In the genomic region with DNA sequence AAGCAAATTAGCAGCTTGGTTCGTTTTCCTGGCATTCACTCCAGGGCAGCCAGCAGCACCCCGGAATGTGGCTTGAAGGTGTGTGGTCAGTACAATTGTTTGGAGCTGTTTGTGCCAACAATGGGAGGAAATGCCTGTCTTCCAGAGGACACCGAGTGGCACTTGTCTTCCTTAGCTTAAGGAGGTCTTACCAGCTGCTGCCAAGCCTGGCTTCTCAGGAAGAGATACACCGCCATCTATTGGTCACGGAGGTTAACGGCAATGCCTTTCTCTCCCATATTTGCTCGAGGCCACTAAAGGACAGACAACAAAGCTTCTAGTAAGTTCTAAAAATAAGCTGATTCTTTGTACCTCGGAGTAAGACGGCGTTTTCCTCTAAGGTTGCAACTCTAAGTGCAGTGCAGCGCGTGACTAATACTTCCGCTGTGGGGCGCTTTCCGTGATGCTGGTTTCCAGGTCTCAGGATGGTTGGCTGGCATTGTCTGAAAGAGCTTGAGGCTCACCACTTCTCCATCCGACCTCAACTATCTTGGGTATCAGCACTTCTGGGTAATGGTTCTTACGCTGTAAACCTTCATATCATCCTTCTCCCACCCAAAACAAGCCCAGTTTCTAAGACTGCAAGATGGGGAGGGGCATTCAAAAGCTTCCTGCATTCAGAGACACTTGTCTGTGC, we compare ENCODE assay signal across 8 mouse cellular contexts.
A peak's percentile ranks its signal among the peaks of the same experiment; 100 is the strongest.
DNase-seq lines count a peak whose midpoint lies in the region; ATAC-seq and TF ChIP-seq lines count a peak whose summit lies in the region.

No protein-coding gene starts in this region.

- no peak for TF ChIP-seq POLR2A in bone marrow, adult 2 months (IDR thresholded peaks at IDR 0.05; ENCODE audit: borderline replicate concordance, control insufficient read depth, low read depth, low read length)
- TF ChIP-seq POLR2A in embryonic fibroblast, embryonic 13.5 days (IDR thresholded peaks at IDR 0.05; ENCODE audit: low read depth, low read length), result no peak
- TF ChIP-seq POLR2A in liver, adult 2 months (IDR thresholded peaks at IDR 0.05; ENCODE audit: extremely low read depth, insufficient read depth, low read length), result no peak
- no peak for TF ChIP-seq POLR2A in myocyte (IDR thresholded peaks at IDR 0.05; ENCODE audit: insufficient read length, low read depth)

- peak; percentile 86 for DNase-seq in 3T3-L1 (ENCODE audit: low read depth, low spot score)
- DNase-seq in kidney, postnatal 0 days (ENCODE audit: low spot score), result peak; percentile 95
- DNase-seq in liver, adult 2 months (ENCODE audit: extremely low read depth, low read depth, low spot score), result peak; percentile 39
- peak; percentile 58 to 73 for DNase-seq in spleen, postnatal 4 days (ENCODE audit: low spot score in 2 of 2)

- no peaks in the 10 kb centered on the region for H3K79me2 ChIP-seq in liver, adult 2 months (ENCODE audit: control insufficient read depth, insufficient read depth, low read length)
- no peaks in the 10 kb centered on the region for H3K79me2 ChIP-seq in myocyte (ENCODE audit: control insufficient read depth, insufficient read depth)

- H3K27ac ChIP-seq in bone marrow, adult 2 months (ENCODE audit: control insufficient read depth, insufficient read depth, low read depth, low read length, poor library complexity), result no peak overlapping the region
- H3K27ac ChIP-seq in embryonic fibroblast, embryonic 13.5 days (ENCODE audit: insufficient read depth, low read length), result no peak overlapping the region
- H3K27ac ChIP-seq in heart, embryonic 12.5 days (ENCODE audit: poor library complexity, severe bottlenecking), result no peak overlapping the region
- no peak overlapping the region for H3K27ac ChIP-seq in kidney, postnatal 0 days
- no peak overlapping the region for H3K27ac ChIP-seq in liver, adult 2 months (replicated peaks; ENCODE audit: insufficient read depth, low read depth, low read length)

- under 1% methylated on average over 17 of the region's 17 CpGs for WGBS in bone marrow, adult 2 months
- 5% methylated on average over 16 of the region's 17 CpGs for WGBS in heart, embryonic 12.5 days
- WGBS in kidney, postnatal 0 days, result 5% methylated on average over 17 of the region's 17 CpGs
- 5% methylated on average over 17 of the region's 17 CpGs for WGBS in liver, adult 2 months

- peak; percentile 68 for TF ChIP-seq CTCF in bone marrow, adult 2 months (IDR thresholded peaks at IDR 0.05; ENCODE audit: control insufficient read depth, insufficient read depth, low read length)
- TF ChIP-seq CTCF in embryonic fibroblast, embryonic 13.5 days (IDR thresholded peaks at IDR 0.05; ENCODE audit: borderline replicate concordance, insufficient read depth, low read length), result peak; percentile 79; the same call in 1 of the 2 replicates
- peak; percentile 94 for TF ChIP-seq CTCF in kidney, postnatal 0 days (IDR thresholded peaks at IDR 0.05; ENCODE audit: low read depth)
- peak; percentile 61 for TF ChIP-seq CTCF in liver, adult 2 months (IDR thresholded peaks at IDR 0.05; ENCODE audit: low read depth, low read length)

- peak; percentile 51; the same call in 1 of the 2 replicates for ATAC-seq in heart, embryonic 12.5 days (ENCODE audit: insufficient number of reproducible peaks, low FRiP score)
- peak; percentile 73 for ATAC-seq in kidney, postnatal 0 days (replicated peaks; ENCODE audit: low FRiP score, low read depth)

- peak overlapping the region; percentile 57; the same call in 1 of the 2 replicates for H3K9ac ChIP-seq in heart, embryonic 12.5 days
- no peak overlapping the region for H3K9ac ChIP-seq in kidney, postnatal 0 days (ENCODE audit: low read depth, low read length)
- H3K9ac ChIP-seq in liver, adult 2 months (ENCODE audit: low read depth, low read length), result no peak overlapping the region

- peaks cover 41% of the 10 kb centered on the region for H3K27me3 ChIP-seq in heart, embryonic 12.5 days (replicated peaks)
- peaks cover 5% of the 10 kb centered on the region; the same call in 1 of the 2 replicates for H3K27me3 ChIP-seq in kidney, postnatal 0 days (ENCODE audit: insufficient read depth, low read length)
- 0 out of 2 replicates have a peak, but pooled peaks cover 2% of the 10 kb centered on the region for H3K27me3 ChIP-seq in liver, adult 2 months (ENCODE audit: control insufficient read depth, insufficient read depth, low read length)
- H3K27me3 ChIP-seq in myocyte (ENCODE audit: control insufficient read depth, insufficient read depth, insufficient read length), result peaks cover 4% of the 10 kb centered on the region

- H3K4me3 ChIP-seq in bone marrow, adult 2 months (replicated peaks; ENCODE audit: control insufficient read depth, low read depth, low read length), result peak overlapping the region; percentile 30
- H3K4me3 ChIP-seq in embryonic fibroblast, embryonic 13.5 days (ENCODE audit: insufficient read depth, low read length), result no peak overlapping the region
- peak overlapping the region; percentile 50 for H3K4me3 ChIP-seq in heart, embryonic 12.5 days
- H3K4me3 ChIP-seq in kidney, postnatal 0 days (replicated peaks; ENCODE audit: low read depth, low read length), result peak overlapping the region; percentile 28
- no peak overlapping the region for H3K4me3 ChIP-seq in liver, adult 2 months (ENCODE audit: insufficient read depth, low read depth, low read length)
- no peak overlapping the region for H3K4me3 ChIP-seq in myocyte

- no peak overlapping the region for H3ac ChIP-seq in myocyte (ENCODE audit: control insufficient read depth, insufficient read length)

- peak overlapping the region; percentile 94 for H3K4me2 ChIP-seq in heart, embryonic 12.5 days
- peak overlapping the region; percentile 62 for H3K4me2 ChIP-seq in kidney, postnatal 0 days (ENCODE audit: low read length)
- H3K4me2 ChIP-seq in myocyte (ENCODE audit: low read depth), result peak overlapping the region; percentile 16

- no peaks in the 10 kb centered on the region for H3K36me3 ChIP-seq in heart, embryonic 12.5 days
- no peaks in the 10 kb centered on the region for H3K36me3 ChIP-seq in kidney, postnatal 0 days (ENCODE audit: insufficient read depth, low read length)
- no peaks in the 10 kb centered on the region for H3K36me3 ChIP-seq in liver, adult 2 months (ENCODE audit: control insufficient read depth, insufficient read depth, low read length)
- no peaks in the 10 kb centered on the region for H3K36me3 ChIP-seq in myocyte (ENCODE audit: control insufficient read depth, insufficient read depth)

- H3K9me3 ChIP-seq in heart, embryonic 12.5 days (replicated peaks), result no peaks in the 10 kb centered on the region
- H3K9me3 ChIP-seq in kidney, postnatal 0 days (replicated peaks; ENCODE audit: low read length), result no peaks in the 10 kb centered on the region

- no peaks in the 10 kb centered on the region for H3K4me1 ChIP-seq in bone marrow, adult 2 months (ENCODE audit: control insufficient read depth, insufficient read depth, low read length)
- H3K4me1 ChIP-seq in embryonic fibroblast, embryonic 13.5 days (ENCODE audit: control insufficient read depth, insufficient read depth, low read length), result no peaks in the 10 kb centered on the region; the same call in 1 of the 2 replicates
- H3K4me1 ChIP-seq in heart, embryonic 12.5 days (replicated peaks), result peaks cover 8% of the 10 kb centered on the region; the same call in 1 of the 2 replicates
- H3K4me1 ChIP-seq in kidney, postnatal 0 days (replicated peaks; ENCODE audit: insufficient read depth, low read length), result peaks cover 5% of the 10 kb centered on the region; the same call in 1 of the 2 replicates
- H3K4me1 ChIP-seq in liver, adult 2 months (ENCODE audit: control insufficient read depth, insufficient read depth, low read length), result peaks cover 1% of the 10 kb centered on the region; the same call in 1 of the 2 replicates

TF ChIP-seq in myocyte, 11 proteins besides CTCF, POLR2A, EP300 and RAD21:
- TF ChIP-seq MYOD1 (IDR thresholded peaks at IDR 0.05; ENCODE audit: control insufficient read depth in 1 of 3, insufficient read length in 2 of 3, low read depth in 2 of 3) (no peak), E2F4 (IDR thresholded peaks at IDR 0.05; ENCODE audit: insufficient read depth) (no peak), TCF12 (IDR thresholded peaks at IDR 0.05; ENCODE audit: insufficient read depth, poor library complexity, severe bottlenecking) (no peak), REST (IDR thresholded peaks at IDR 0.05; ENCODE audit: insufficient read depth, insufficient read length) (no peak), USF1 (IDR thresholded peaks at IDR 0.05; ENCODE audit: low read depth) (no peak), SRF (IDR thresholded peaks at IDR 0.05; ENCODE audit: control insufficient read depth, insufficient read length, low read depth) (no peak), POLR2AphosphoS2 (IDR thresholded peaks at IDR 0.05; ENCODE audit: insufficient read length, low read depth) (no peak), MYOG (IDR thresholded peaks at IDR 0.05; ENCODE audit: control insufficient read depth in 1 of 3, insufficient read depth in 1 of 3, insufficient read length in 2 of 3, low read depth in 2 of 3) (no peak), TCF3 (IDR thresholded peaks at IDR 0.05; ENCODE audit: insufficient read length, low read depth) (no peak), MAX (IDR thresholded peaks at IDR 0.05; ENCODE audit: low read depth) (no peak), CEBPB (IDR thresholded peaks at IDR 0.05; ENCODE audit: insufficient read depth, poor library complexity, severe bottlenecking) (no peak)

Comparison
In these comparisons a context has a peak if more than half of its experiments do, and no peak if none do; other contexts are left out.
1. DNase-seq: peak in every context shown above with its lines; median percentile 95 in kidney, postnatal 0 days; 86 in 3T3-L1; 66 in spleen, postnatal 4 days; 39 in liver, adult 2 months.
2. H3K4me3 ChIP-seq: peak in bone marrow, adult 2 months (single experiment), heart, embryonic 12.5 days (single experiment) and kidney, postnatal 0 days (single experiment); none in embryonic fibroblast, embryonic 13.5 days (single experiment), liver, adult 2 months (single experiment) and myocyte (single experiment).
3. H3K4me2 ChIP-seq: peak in every context shown above with its lines; median percentile 94 in heart, embryonic 12.5 days; 62 in kidney, postnatal 0 days; 16 in myocyte.
4. Peak in every context shown above with its lines, with median percentiles within 50 percentile points of each other: CTCF ChIP-seq.